11 mouse cellular contexts compared by ENCODE assay signal in genomic region chr12:17715720-17716478, GRCm38 (mm10). TPM values are rescaled to one million over a fixed set of nuclear protein-coding genes. Genes with fewer than 3 reads are reported as not detected.
A peak's percentile ranks its signal among the peaks of the same experiment; 100 is the strongest.
DNase-seq lines count a peak whose midpoint lies in the region; ATAC-seq lines count a peak whose summit lies in the region.
"Had no signal": no experiment of that assay in that cellular context is flagged by ENCODE, and none has a peak within 500 bp of the region (broad histone marks: within the 10 kb centered on the region; RNA-seq: fewer than 3 reads in every experiment).

No protein-coding gene starts in this region.

- no peak overlapping the region for H3K27ac ChIP-seq in midbrain, embryonic 11.5 days (ENCODE audit: low read depth, low read length)
- H3K27ac ChIP-seq: limb, embryonic 13.5 days; midbrain, embryonic 15.5 days had no signal

- H3K27me3 ChIP-seq in megakaryocyte, embryonic 14.5 days (replicated peaks), result no peaks in the 10 kb centered on the region
- no peaks in the 10 kb centered on the region for H3K27me3 ChIP-seq in midbrain, embryonic 11.5 days (ENCODE audit: control insufficient read depth, insufficient read depth, low read length)
- H3K27me3 ChIP-seq: limb, embryonic 13.5 days; midbrain, embryonic 15.5 days had no signal

- WGBS in midbrain, embryonic 11.5 days, result 93% methylated on average over 4 of the region's 4 CpGs

- no peak overlapping the region for H3K4me2 ChIP-seq in midbrain, embryonic 11.5 days
- H3K4me2 ChIP-seq: limb, embryonic 13.5 days; midbrain, embryonic 15.5 days had no signal

- peaks cover 53% of the 10 kb centered on the region for H3K36me3 ChIP-seq in megakaryocyte, embryonic 14.5 days (replicated peaks; ENCODE audit: low read length)
- no peaks in the 10 kb centered on the region for H3K36me3 ChIP-seq in midbrain, embryonic 11.5 days (ENCODE audit: control insufficient read depth, insufficient read depth, low read length)
- H3K36me3 ChIP-seq: limb, embryonic 13.5 days; midbrain, embryonic 15.5 days had no signal

- H3K9me3 ChIP-seq in megakaryocyte, embryonic 14.5 days, result peaks cover 3% of the 10 kb centered on the region; the same call in 1 of the 2 replicates
- H3K9me3 ChIP-seq in midbrain, embryonic 11.5 days (ENCODE audit: control insufficient read depth, low read length), result no peaks in the 10 kb centered on the region
- H3K9me3 ChIP-seq: limb, embryonic 13.5 days; midbrain, embryonic 15.5 days had no signal

- peak overlapping the region; percentile 76 for H3K4me3 ChIP-seq in megakaryocyte, embryonic 14.5 days (replicated peaks)
- H3K4me3 ChIP-seq in midbrain, embryonic 11.5 days (ENCODE audit: low read depth, low read length), result no peak overlapping the region
- H3K4me3 ChIP-seq: limb, embryonic 13.5 days; midbrain, embryonic 15.5 days had no signal

- ATAC-seq in hematopoietic stem cell, adult 5-6 weeks (replicated peaks in 1 of 2; ENCODE audit: insufficient read depth in 1 of 2, low FRiP score in 2 of 2, low TSS enrichment in 1 of 2, low read depth in 1 of 2, poor library complexity in 2 of 2, severe bottlenecking in 2 of 2), result peak; percentile 50 to 67; a peak in 2 of 4 replicates
- ATAC-seq in cerebellum, adult (ENCODE audit: insufficient number of reproducible peaks, low FRiP score, low TSS enrichment), result no peak
- ATAC-seq in midbrain, embryonic 11.5 days (ENCODE audit: low FRiP score), result no peak
- ATAC-seq: midbrain, embryonic 15.5 days had no signal

- peaks cover 93% of the 10 kb centered on the region for H3K4me1 ChIP-seq in megakaryocyte, embryonic 14.5 days
- H3K4me1 ChIP-seq in midbrain, embryonic 11.5 days (ENCODE audit: control insufficient read depth, insufficient read depth, low read length), result no peaks in the 10 kb centered on the region
- H3K4me1 ChIP-seq: midbrain, embryonic 15.5 days had no signal

- no peak overlapping the region for H3K9ac ChIP-seq in midbrain, embryonic 11.5 days (ENCODE audit: low read length)
- H3K9ac ChIP-seq: limb, embryonic 13.5 days; midbrain, embryonic 15.5 days had no signal

- peak; percentile 50 for DNase-seq in thymus, postnatal 0 days (ENCODE audit: low spot score)
- DNase-seq in thymus, postnatal 36 days, result no peak
- DNase-seq in midbrain, embryonic 11.5 days (ENCODE audit: low spot score, missing footprints), result no peak
- no peak for DNase-seq in adrenal gland, postnatal 36 days
- no peak for DNase-seq in right cerebral cortex, postnatal 25 days
- DNase-seq: adrenal gland, postnatal 14 days had no signal

RNA-seq across cellular contexts. Expression of gene Hpcal1, which starts 25.2 kb away (rescaled TPM):
- 145 and 152 TPM in 2 replicates for polyA plus RNA-seq in thymus, postnatal 0 days (2015; fragmentation: Nextera tagmentation; extraction: Ambion mirVana)
- total RNA-seq in hematopoietic stem cell, adult 5-6 weeks (2017), result 15.5 and 16.8 TPM in 2 replicates
- polyA plus RNA-seq in megakaryocyte, embryonic 14.5 days (2012; ENCODE audit: insufficient read depth, low replicate concordance), result 27.1 and 40.6 TPM in 2 replicates
- 36.4 and 39.1 TPM in 2 replicates for polyA plus RNA-seq in midbrain, embryonic 11.5 days (2014; fragmentation: Nextera tagmentation; extraction: Ambion mirVana)
- 10 to 100 TPM; 17.1 to 19.1 TPM for total RNA-seq in adrenal gland, postnatal 36 days (2021)

Comparison
In these comparisons a context has a peak if more than half of its experiments do, and no peak if none do; other contexts are left out.
1. ATAC-seq: peak in hematopoietic stem cell, adult 5-6 weeks (2 of 2); none in cerebellum, adult (single experiment) and midbrain, embryonic 11.5 days (single experiment).